Mouse (Mus musculus) lung, postnatal 0 days (tissue): ENCODE measurements around the gene Apopt1.

Source experiments
- CTCF ChIP-seq: IDR thresholded peaks from 2 replicates; pipeline ENCODE4 v1.5.1; 2016; ENCODE audit warnings: antibody characterized with exemption, mild to moderate bottlenecking
- EP300 ChIP-seq: IDR thresholded peaks from 2 replicates; pipeline ENCODE4 v1.6.1; 2016; ENCODE audit warnings: antibody characterized with exemption, mild to moderate bottlenecking, control low read depth

GRCm38 (mm10) chr12:111794526-111795179 is 81.6 kb downstream of the Apopt1 start:
- TF ChIP-seq CTCF (no peak), EP300 (no peak)
